Mouse (Mus musculus): ENCODE measurements at regions not wholly inside any gene's neighbourhood (a gene's known extent, or its start where the extent isn't known, plus 50 kb on each side); places are given as distances from the start of the nearest gene placed in this dataset.

GRCm38 (mm10) chr13:16299756-16300155 lies 288.1 kb downstream of the Inhba start:
- intact Hi-C loops (cut with DNase I) = loop anchor here (10.0 kb wide), 1 partner anchor 285 kb away; the partner anchor contains the start of gene Inhba
- no peak for DNase-seq (ENCODE audit: low spot score in 2 of 2)

- intact Hi-C loops (cut with DNase I) = no loop called here
- DNase-seq (ENCODE audit: low spot score in 2 of 2) = no peak
Measured at GRCm38 (mm10) chr13:16314669-16315068, 303.0 kb downstream of the Inhba start.

GRCm38 (mm10) chr13:16315689-16316088 lies 304.0 kb downstream of the Inhba start:
- intact Hi-C loops (cut with DNase I) = no loop called here
- DNase-seq (ENCODE audit: low spot score in 2 of 2) = no peak

GRCm38 (mm10) chr13:16316581-16316980 lies 304.9 kb downstream of the Inhba start:
- intact Hi-C loops (cut with DNase I) = no loop called here
- DNase-seq (ENCODE audit: low spot score in 2 of 2) = no peak

GRCm38 (mm10) chr13:16317412-16317811 lies 305.8 kb downstream of the Inhba start:
- intact Hi-C loops (cut with DNase I) = no loop called here
- DNase-seq (ENCODE audit: low spot score in 2 of 2) = no peak

GRCm38 (mm10) chr13:16320392-16320791 lies 308.7 kb downstream of the Inhba start:
- intact Hi-C loops (cut with DNase I) = no loop called here
- DNase-seq (ENCODE audit: low spot score in 2 of 2) = no peak

GRCm38 (mm10) chr13:16325661-16326060 lies 314.0 kb downstream of the Inhba start:
- DNase-seq (ENCODE audit: low spot score in 2 of 2) = no peak
- intact Hi-C loops (cut with DNase I) = no loop called here

GRCm38 (mm10) chr13:16341727-16342126 lies 330.1 kb downstream of the Inhba start:
- DNase-seq (ENCODE audit: low spot score in 2 of 2) = no peak
- intact Hi-C loops (cut with DNase I) = no loop called here

- DNase-seq (ENCODE audit: low spot score in 2 of 2) = no peak
- intact Hi-C loops (cut with DNase I) = no loop called here
Measured at GRCm38 (mm10) chr13:16342171-16342570, 330.5 kb downstream of the Inhba start.

GRCm38 (mm10) chr13:16343280-16343945 lies 331.8 kb downstream of the Inhba start:
- DNase-seq (ENCODE audit: low spot score in 2 of 2) = no peak
- intact Hi-C loops (cut with DNase I) = no loop called here

- intact Hi-C loops (cut with DNase I) = no loop called here
- DNase-seq (ENCODE audit: low spot score in 2 of 2) = no peak
Measured at GRCm38 (mm10) chr13:16349353-16349752, 337.7 kb downstream of the Inhba start.

- intact Hi-C loops (cut with DNase I) = loop anchor here (10.0 kb wide), 2 partner anchors 195 to 335 kb away; partner anchors contain the start of gene Inhba
Measured at GRCm38 (mm10) chr13:16350061-16350460, 338.4 kb downstream of the Inhba start.

GRCm38 (mm10) chr13:16355316-16355715 lies 343.7 kb downstream of the Inhba start:
- DNase-seq (ENCODE audit: low spot score in 2 of 2) = no peak
- intact Hi-C loops (cut with DNase I) = loop anchor here (5.0 to 10.0 kb wide), 3 partner anchors 189 to 341 kb away; partner anchors contain the start of gene Inhba

More at GRCm38 (mm10) chr13:16350061-16350460, 338.4 kb downstream of the Inhba start:
- DNase-seq (ENCODE audit: low spot score in 2 of 2) = no peak

GRCm38 (mm10) chr13:16379492-16379891 lies 367.8 kb downstream of the Inhba start:
- intact Hi-C loops (cut with DNase I) = no loop called here
- no peak for DNase-seq (ENCODE audit: low spot score in 2 of 2)

- intact Hi-C loops (cut with DNase I) = no loop called here
- no peak for DNase-seq (ENCODE audit: low spot score in 2 of 2)
Measured at GRCm38 (mm10) chr13:16379949-16380348, 368.3 kb downstream of the Inhba start.

- no peak for DNase-seq (ENCODE audit: low spot score in 2 of 2)
- intact Hi-C loops (cut with DNase I) = no loop called here
Measured at GRCm38 (mm10) chr13:16382936-16383511, 371.4 kb downstream of the Inhba start.

- intact Hi-C loops (cut with DNase I) = no loop called here
- no peak for DNase-seq (ENCODE audit: low spot score in 2 of 2)
Measured at GRCm38 (mm10) chr13:16416356-16417019, 404.8 kb downstream of the Inhba start.

GRCm38 (mm10) chr13:16424147-16424546 lies 412.5 kb downstream of the Inhba start:
- no peak for DNase-seq (ENCODE audit: low spot score in 2 of 2)
- intact Hi-C loops (cut with DNase I) = no loop called here

GRCm38 (mm10) chr13:16435436-16435835 lies 423.8 kb downstream of the Inhba start:
- DNase-seq (ENCODE audit: low spot score in 2 of 2) = no peak
- intact Hi-C loops (cut with DNase I) = no loop called here

- intact Hi-C loops (cut with DNase I) = no loop called here
- no peak for DNase-seq (ENCODE audit: low spot score in 2 of 2)
Measured at GRCm38 (mm10) chr13:16453234-16453633, 441.6 kb downstream of the Inhba start.

GRCm38 (mm10) chr13:16459743-16460142 lies 448.1 kb downstream of the Inhba start:
- intact Hi-C loops (cut with DNase I) = no loop called here
- no peak for DNase-seq (ENCODE audit: low spot score in 2 of 2)

Measured in left cerebral cortex, postnatal 36 days (tissue).